8 mouse cellular contexts compared by ENCODE assay signal in genomic region chr17:22739173-22739572, GRCm38 (mm10).
A peak's percentile ranks its signal among the peaks of the same experiment; 100 is the strongest.
DNase-seq lines count a peak whose midpoint lies in the region; ATAC-seq and TF ChIP-seq lines count a peak whose summit lies in the region.

No protein-coding gene starts in this region.

- H3K4me1 ChIP-seq in lung, postnatal 0 days (ENCODE audit: insufficient read depth, low read depth, low read length): no peaks in the 10 kb centered on the region
- H3K4me1 ChIP-seq in forebrain, embryonic 12.5 days: peaks cover 7% of the 10 kb centered on the region; the same call in 1 of the 2 replicates
- H3K4me1 ChIP-seq in liver, embryonic 12.5 days: peaks cover 14% of the 10 kb centered on the region
- H3K4me1 ChIP-seq in stomach, embryonic 15.5 days: no peaks in the 10 kb centered on the region

- peak overlapping the region; percentile 71 for H3K27ac ChIP-seq in lung, postnatal 0 days (ENCODE audit: low read length)
- H3K27ac ChIP-seq in forebrain, embryonic 12.5 days: peak overlapping the region; percentile 76
- H3K27ac ChIP-seq in liver, embryonic 12.5 days: peak overlapping the region; percentile 58
- peak overlapping the region; percentile 81 for H3K27ac ChIP-seq in stomach, embryonic 15.5 days

- TF ChIP-seq CTCF in lung, postnatal 0 days (IDR thresholded peaks at IDR 0.05): no peak

- 4% methylated on average over 12 of the region's 12 CpGs for WGBS in lung, postnatal 0 days
- WGBS in forebrain, embryonic 12.5 days: 12% methylated on average over 12 of the region's 12 CpGs
- 12% methylated on average over 12 of the region's 12 CpGs for WGBS in liver, embryonic 12.5 days (ENCODE audit: insufficient replicate concordance)
- WGBS in stomach, embryonic 15.5 days: 7% methylated on average over 12 of the region's 12 CpGs

- no peaks in the 10 kb centered on the region for H3K9me3 ChIP-seq in lung, postnatal 0 days (ENCODE audit: low read length)
- H3K9me3 ChIP-seq in forebrain, embryonic 12.5 days: peaks cover 13% of the 10 kb centered on the region; the same call in 1 of the 2 replicates
- H3K9me3 ChIP-seq in liver, embryonic 12.5 days (replicated peaks): no peaks in the 10 kb centered on the region
- H3K9me3 ChIP-seq in stomach, embryonic 15.5 days: no peaks in the 10 kb centered on the region

- H3K9ac ChIP-seq in lung, postnatal 0 days (replicated peaks; ENCODE audit: low read depth): peak overlapping the region; percentile 58
- peak overlapping the region; percentile 64 for H3K9ac ChIP-seq in forebrain, embryonic 12.5 days
- H3K9ac ChIP-seq in liver, embryonic 12.5 days: peak overlapping the region; percentile 63
- H3K9ac ChIP-seq in stomach, embryonic 15.5 days: peak overlapping the region; percentile 63

- H3K27me3 ChIP-seq in lung, postnatal 0 days (replicated peaks; ENCODE audit: insufficient read depth, low read length): no peaks in the 10 kb centered on the region
- no peaks in the 10 kb centered on the region for H3K27me3 ChIP-seq in forebrain, embryonic 12.5 days
- H3K27me3 ChIP-seq in liver, embryonic 12.5 days (replicated peaks): no peaks in the 10 kb centered on the region
- H3K27me3 ChIP-seq in stomach, embryonic 15.5 days (replicated peaks): no peaks in the 10 kb centered on the region

- H3K4me2 ChIP-seq in lung, postnatal 0 days (replicated peaks; ENCODE audit: low read depth, low read length): peak overlapping the region; percentile 55
- H3K4me2 ChIP-seq in forebrain, embryonic 12.5 days: peak overlapping the region; percentile 60
- peak overlapping the region; percentile 72 for H3K4me2 ChIP-seq in liver, embryonic 12.5 days
- H3K4me2 ChIP-seq in stomach, embryonic 15.5 days: peak overlapping the region; percentile 62

- H3K4me3 ChIP-seq in lung, postnatal 0 days (ENCODE audit: low read depth, low read length): peak overlapping the region; percentile 62
- peak overlapping the region; percentile 57 for H3K4me3 ChIP-seq in forebrain, embryonic 12.5 days (replicated peaks)
- H3K4me3 ChIP-seq in liver, embryonic 12.5 days: peak overlapping the region; percentile 64
- H3K4me3 ChIP-seq in stomach, embryonic 15.5 days (replicated peaks): peak overlapping the region; percentile 64

- no peak for DNase-seq in lung, postnatal 0 days (ENCODE audit: low spot score)
- no peak for DNase-seq in lung, adult 18-20 months
- no peak for DNase-seq in left cerebral cortex, adult 18-20 months (ENCODE audit: low spot score in 2 of 2)
- DNase-seq in natural killer cell, adult 2 months (ENCODE audit: low spot score in 2 of 2): no peak
- no peak for DNase-seq in Muller cell, postnatal 12 days (ENCODE audit: inconsistent ontology term)

- no peak for TF ChIP-seq EP300 in lung, postnatal 0 days (IDR thresholded peaks at IDR 0.05)

- ATAC-seq in lung, postnatal 0 days: peak; percentile 16; the same call in 1 of the 2 replicates
- ATAC-seq in forebrain, embryonic 12.5 days (ENCODE audit: low FRiP score): peak; percentile 22; the same call in 1 of the 2 replicates
- 0 out of 2 replicates have a peak, but pooled peaks have one; percentile 13 for ATAC-seq in liver, embryonic 12.5 days
- 0 out of 2 replicates have a peak, but pooled peaks have one; percentile 25 for ATAC-seq in stomach, embryonic 15.5 days (ENCODE audit: insufficient read depth, low FRiP score, low read depth)

- no peaks in the 10 kb centered on the region for H3K36me3 ChIP-seq in lung, postnatal 0 days (ENCODE audit: insufficient read depth, low read length)
- H3K36me3 ChIP-seq in forebrain, embryonic 12.5 days (replicated peaks): peaks cover 9% of the 10 kb centered on the region
- H3K36me3 ChIP-seq in liver, embryonic 12.5 days: peaks cover 4% of the 10 kb centered on the region; the same call in 1 of the 2 replicates
- H3K36me3 ChIP-seq in stomach, embryonic 15.5 days: peaks cover 5% of the 10 kb centered on the region; the same call in 1 of the 2 replicates
